Mouse (Mus musculus) spleen, embryonic (tissue): ENCODE results near the gene Esp34.

Source experiments
- CTCF ChIA-PET: fragments of 350-600 bp; sonication (Branson Sonifier 250); formaldehyde crosslinking; loops from one replicate; lab custom pipeline; 2022; lab: Charles Lee

The Esp34 gene

GRCm38 (mm10) chr17:38553892-38554291 lies at the start of gene Esp34:
TSS of gene Esp34 (plus strand) at chr17:38554192.
- CTCF ChIA-PET, result no interaction called here

- CTCF ChIA-PET, result no interaction called here
These were observed 8.5 kb downstream of the Esp34 start for GRCm38 (mm10) chr17:38562527-38562926.
